Mouse (Mus musculus) stomach, postnatal 0 days (tissue): ENCODE results near the gene Hoxd11. TPM values are rescaled to one million over a fixed set of nuclear protein-coding genes. Genes with fewer than 3 reads are reported as not detected.

Experiments
- ATAC-seq: fragments of 200-750 bp; cut with Nextera tagmentation; 2 replicates; pipeline ENCODE4 v1.8.0; 2017; ENCODE audit not compliant: low FRiP score, low TSS enrichment
- DNase-seq: peaks from one replicate; pipeline ENCODE4 v3.0.0-alpha.2; 2016; ENCODE audit warnings: low spot score
- H3K27ac ChIP-seq: fragments of 300-500 bp; sonication (generic); replicated peaks from 2 replicates; pipeline ENCODE4 v1.5.1; 2014; ENCODE audit warnings: mild to moderate bottlenecking, control low read depth
- H3K27me3 ChIP-seq: fragments of 300-500 bp; sonication (generic); 2 replicates; pipeline ENCODE4 v1.6.1; 2014; ENCODE audit warnings: low read length; ENCODE audit not compliant: control insufficient read depth, insufficient read depth
- H3K36me3 ChIP-seq: fragments of 300-500 bp; sonication (generic); 2 replicates; pipeline ENCODE4 v1.6.1; 2014; ENCODE audit warnings: low read length, mixed read lengths; ENCODE audit not compliant: control insufficient read depth, insufficient read depth
- H3K4me1 ChIP-seq: fragments of 300-500 bp; sonication (generic); replicated peaks from 2 replicates; pipeline ENCODE4 v1.6.1; 2014; ENCODE audit warnings: antibody characterized with exemption; ENCODE audit not compliant: control insufficient read depth, insufficient read depth
- H3K4me2 ChIP-seq: fragments of 300-500 bp; sonication (generic); replicated peaks from 2 replicates; pipeline ENCODE4 v1.6.1; 2014; ENCODE audit warnings: low read depth, mild to moderate bottlenecking, control low read depth, moderate library complexity
- H3K4me3 ChIP-seq: fragments of 300-500 bp; sonication (generic); 2 replicates; pipeline ENCODE4 v1.5.1; 2014; ENCODE audit warnings: low read depth, low read length, control low read depth
- H3K9ac ChIP-seq: fragments of 300-500 bp; sonication (generic); 2 replicates; pipeline ENCODE4 v1.6.1; 2014; ENCODE audit warnings: mild to moderate bottlenecking, low read length, control low read depth, mixed read lengths
- H3K9me3 ChIP-seq: fragments of 300-500 bp; sonication (generic); 2 replicates; pipeline ENCODE4 v1.6.1; 2016; ENCODE audit warnings: low read length; ENCODE audit not compliant: control insufficient read depth
- CTCF ChIP-seq: IDR thresholded peaks from 2 replicates; pipeline ENCODE4 v1.5.1; 2016; ENCODE audit warnings: antibody characterized with exemption, low read depth, mild to moderate bottlenecking, moderate library complexity
- EP300 ChIP-seq: optimal IDR thresholded peaks from 2 replicates; pipeline ENCODE3; 2016; ENCODE audit warnings: antibody characterized with exemption
- WGBS: fragments of 180-500 bp; shearing (Covaris S2); extraction: QIAGEN DNeasy Blood & Tissue Kit; methylation state at CpG from one replicate; pipeline ENCODE4 v1.1.7; 2014; 5-methylcytosine and 5-hydroxymethylcytosine counted together
- microRNA counts: library from miRNA; unstranded; fragments of <30 nt; microRNA quantifications from one replicate; lab custom pipeline; 2015
- microRNA-seq: library from miRNA; unstranded; fragments of <30 nt; microRNA quantifications from one replicate; pipeline ENCODE4, GENCODE M21; 2016
- polyA plus RNA-seq: library from polyadenylated mRNA; unstranded; fragments of >200 nt; fragmentation: Nextera tagmentation; extraction: Ambion mirVana; gene quantifications from 2 replicates; pipeline ENCODE4 v1.2.1, GENCODE M21; 2015

The Hoxd11 gene
- polyA plus RNA-seq, 1 experiment from 2014 or later = not detected

DNA sequence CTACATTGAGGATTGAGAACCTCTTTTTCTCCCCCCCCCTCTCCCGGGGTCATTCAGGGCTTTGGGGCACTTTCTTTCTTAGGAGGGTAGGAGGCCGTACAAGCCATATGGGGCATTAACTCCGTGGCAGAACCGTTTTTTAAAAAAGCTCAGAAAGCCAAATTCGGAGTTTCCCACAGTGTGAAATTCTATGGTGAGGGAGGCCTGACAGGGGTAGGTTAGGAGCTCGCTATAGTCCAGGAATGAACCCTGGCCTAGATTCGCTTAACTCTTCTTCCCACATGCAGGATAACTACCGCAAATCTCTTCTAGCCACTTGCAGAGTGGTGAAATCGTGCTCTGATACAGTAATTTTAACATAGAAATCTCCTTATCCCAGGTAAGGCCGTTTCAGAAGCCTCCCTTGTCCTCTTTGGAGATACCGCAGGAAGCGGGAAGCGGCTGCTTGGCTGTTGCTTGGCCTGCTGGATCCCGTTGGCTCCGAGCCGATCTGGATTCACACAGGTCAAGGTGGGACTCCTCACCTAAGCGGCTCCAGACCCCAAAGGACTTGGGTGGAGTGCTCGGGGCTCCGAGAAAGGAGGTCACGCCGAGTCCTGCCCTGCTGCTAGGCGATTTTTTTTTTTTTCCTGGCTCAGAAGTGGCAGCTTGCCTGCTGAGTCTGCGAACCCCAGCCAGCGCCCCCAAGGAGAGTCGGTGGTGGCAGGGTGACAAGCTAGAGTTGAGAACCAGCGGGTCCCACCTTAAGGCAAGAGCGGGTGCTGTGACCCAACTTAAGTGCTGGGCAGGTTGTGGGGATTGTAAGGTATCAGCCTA is 55.8 kb downstream of the Hoxd11 start:
- Histone ChIP-seq H3K27me3 (peaks cover 42% of the 10 kb centered on the region), H3K4me3 (no peak overlapping the region), H3K36me3 (no peaks in the 10 kb centered on the region), H3K4me2 (no peak overlapping the region; the same call in 1 of the 2 replicates), H3K9me3 (no peaks in the 10 kb centered on the region), H3K27ac (no peak overlapping the region), H3K4me1 (no peaks in the 10 kb centered on the region), H3K9ac (no peak overlapping the region)
- DNase-seq (no peak), ATAC-seq (no peak)
- 14% methylated on average over 27 of the region's 27 CpGs for WGBS
- TF ChIP-seq CTCF = no peak
- TF ChIP-seq EP300 = no peak

DNA sequence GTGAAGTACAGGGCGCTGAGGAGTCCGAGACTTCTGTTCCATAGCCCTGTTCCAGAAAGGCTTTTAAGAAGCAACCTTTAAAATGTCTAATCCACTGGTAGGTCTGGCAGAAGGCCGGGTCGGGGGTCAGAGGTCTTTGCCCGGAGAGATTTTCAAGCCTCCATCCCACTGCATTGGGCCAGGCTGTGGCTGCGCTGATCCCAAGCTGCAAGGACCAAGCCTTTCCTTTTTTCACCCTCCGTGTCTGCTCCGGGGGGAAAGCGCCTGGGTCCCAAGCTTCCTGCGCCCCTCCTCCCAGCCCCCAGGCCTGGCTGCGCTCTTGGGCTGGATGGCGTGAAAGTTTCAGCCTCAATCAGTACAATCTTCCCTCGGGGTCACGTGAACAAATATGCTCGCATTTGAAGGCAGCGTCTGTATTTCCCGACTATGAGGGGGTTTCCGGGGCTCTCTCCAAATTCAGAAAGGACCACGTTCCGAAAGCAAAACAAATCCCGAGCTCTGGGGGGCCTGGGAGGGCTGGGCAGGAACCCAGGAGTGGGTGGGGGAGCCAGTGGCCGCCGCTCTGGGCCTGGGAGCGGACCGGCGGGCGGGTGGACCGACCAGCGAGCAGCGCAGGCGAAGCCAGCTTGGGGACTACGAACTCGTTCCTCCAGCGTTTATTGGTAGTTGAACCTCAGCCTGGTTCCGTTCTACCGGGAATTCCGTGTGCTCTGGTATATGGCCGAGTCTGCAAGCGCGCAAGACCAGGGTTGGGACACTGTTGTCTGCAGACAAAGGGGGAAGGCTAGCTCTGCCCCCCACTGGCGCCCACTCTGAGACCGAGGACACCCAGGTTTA is 56.7 kb downstream of the Hoxd11 start:
- TF ChIP-seq EP300 = no peak
- TF ChIP-seq CTCF = no peak
- Histone ChIP-seq H3K9ac (no peak overlapping the region), H3K27ac (no peak overlapping the region), H3K9me3 (no peaks in the 10 kb centered on the region), H3K36me3 (no peaks in the 10 kb centered on the region), H3K4me1 (no peaks in the 10 kb centered on the region), H3K4me3 (peak overlapping the region; percentile 23), H3K27me3 (peaks cover 37% of the 10 kb centered on the region), H3K4me2 (peak overlapping the region; percentile 37)
- DNase-seq (no peak), ATAC-seq (no peak)
- WGBS = 4% methylated on average over 41 of the region's 42 CpGs

MicroRNAs encoded within 50 kb of the gene (microRNA counts, 519-probe panel; counts per million panel counts)
- 4,441 counts per million, percentile 42 among the panel's probes with 10 or more counts for microRNA mmu-miR-10b (lab: Ali Mortazavi, UCI)

Small RNAs within 50 kb of the gene (microRNA-seq; reads per million reads assigned to microRNA genes)
- gene Gm44463 (not detected), gene Mir10b (4,490 reads per million, percentile 89 among the genes with 10 or more reads in this experiment)

Other genes with a start within 250 kb of the Hoxd11 start
- gene Lnpk, start 100.1 kb upstream of the Hoxd11 start, polyA plus RNA-seq = 10.4 and 12.0 TPM in 2 replicates
- gene Evx2, start 20.0 kb upstream of the Hoxd11 start, polyA plus RNA-seq = not detected in 2 replicates
- gene Hoxd13, start 11.2 kb upstream of the Hoxd11 start, polyA plus RNA-seq = not detected in 2 replicates
- gene Hoxd12, start 4.5 kb upstream of the Hoxd11 start, polyA plus RNA-seq = not detected in 2 replicates
- gene Hoxd10, start 12.4 kb downstream of the Hoxd11 start, polyA plus RNA-seq = 0.10 TPM in 1 of 2 replicates, not detected in the other
- 0.31 and 0.34 TPM in 2 replicates for gene Hoxd9, start 18.2 kb downstream of the Hoxd11 start, polyA plus RNA-seq
- gene Hoxd8, start 25.1 kb downstream of the Hoxd11 start, polyA plus RNA-seq = 1.3 TPM in 2 replicates
- gene Hoxd3, start 32.4 kb downstream of the Hoxd11 start, polyA plus RNA-seq = 1.3 and 1.5 TPM in 2 replicates
- gene Hoxd4, start 32.4 kb downstream of the Hoxd11 start, polyA plus RNA-seq = 0.08 and 0.19 TPM in 2 replicates
- not detected in 2 replicates for gene Gm28230, start 47.2 kb downstream of the Hoxd11 start, polyA plus RNA-seq
- gene Hoxd1, start 83.4 kb downstream of the Hoxd11 start, polyA plus RNA-seq = not detected in 2 replicates
- 76.7 and 81.1 TPM in 2 replicates for gene Mtx2, start 146.2 kb downstream of the Hoxd11 start, polyA plus RNA-seq